Comparison of ENCODE assay signal across 8 mouse cellular contexts in the genomic region with DNA sequence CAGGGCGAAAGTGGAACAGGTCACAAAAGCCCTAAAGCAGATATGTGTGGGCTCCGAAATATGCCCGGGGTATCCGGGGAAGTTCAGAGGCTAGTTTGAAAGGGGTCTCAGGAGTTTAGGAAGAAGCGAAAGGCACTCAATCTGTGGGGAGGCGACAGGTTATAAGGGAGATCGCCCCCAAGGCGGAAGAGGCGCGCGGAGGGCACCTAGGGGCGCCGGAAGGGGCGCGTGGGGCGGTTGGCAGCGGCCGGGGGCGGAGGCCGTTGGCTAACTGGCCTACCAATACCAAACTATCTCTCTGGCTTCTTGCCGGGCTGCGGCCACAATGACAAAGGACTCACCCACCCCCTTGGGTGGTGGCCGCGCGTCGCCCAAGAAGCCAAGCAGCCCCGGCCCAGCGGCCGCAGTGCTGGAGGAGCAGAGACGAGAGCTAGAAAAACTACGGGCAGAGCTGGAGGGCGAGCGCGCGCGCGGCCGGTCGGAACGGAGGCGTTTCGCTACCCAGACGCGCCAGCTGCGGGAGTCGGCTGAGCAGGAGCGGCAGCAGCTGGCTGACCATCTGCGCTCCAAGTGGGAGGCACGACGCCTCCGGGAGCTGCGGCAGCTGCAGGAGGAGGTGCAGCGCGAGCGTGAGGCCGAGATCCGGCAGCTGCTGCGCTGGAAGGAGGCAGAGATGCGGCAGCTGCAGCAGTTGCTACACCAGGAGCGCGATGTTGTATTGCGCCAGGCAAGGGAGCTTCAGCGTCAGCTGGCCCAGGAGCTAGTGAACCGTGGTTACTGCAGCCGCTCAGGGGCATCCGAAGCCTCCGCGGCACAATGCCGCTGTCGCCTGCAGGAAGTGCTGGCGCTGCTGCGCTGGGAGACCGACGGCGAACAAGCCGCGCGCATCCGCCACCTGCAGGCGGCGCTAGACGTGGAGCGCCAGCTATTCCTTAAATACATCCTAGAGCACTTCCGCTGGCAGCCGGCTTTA. TPM values are rescaled to one million over a fixed set of nuclear protein-coding genes. Genes with fewer than 3 reads are reported as not detected.
A peak's percentile ranks its signal among the peaks of the same experiment; 100 is the strongest.
DNase-seq lines count a peak whose midpoint lies in the region; ATAC-seq and TF ChIP-seq lines count a peak whose summit lies in the region.

A gene (plus strand): TSS at position 215 of the 973 bp plus-strand sequence.

- H3K4me2 ChIP-seq in forebrain, embryonic 16.5 days (ENCODE audit: low read length), result peak within 1 kb of the TSS; percentile 82

- H3K27ac ChIP-seq in ES-E14 (ENCODE audit: insufficient read depth, low read depth, low read length, poor library complexity, severe bottlenecking), result no peak within 1 kb of the TSS
- peak within 1 kb of the TSS; percentile 87 for H3K27ac ChIP-seq in forebrain, embryonic 16.5 days (ENCODE audit: low read length)
- H3K27ac ChIP-seq in layer of hippocampus, adult 2 months, result peak within 1 kb of the TSS; percentile 86

- intact Hi-C loops in heart, postnatal 36 days (cut with DNase I), result loop anchor here (1.0 to 10.0 kb wide), 5 partner anchors 26 to 196 kb away; a partner anchor contains a TSS

- in situ Hi-C loops in ES-E14 (cut with MboI; ENCODE audit: low sequenced_read_pairs in 2 of 2, unreplicated experiment in 2 of 2), result loop anchor here (5.0 to 10.0 kb wide), 2 partner anchors 56 to 64 kb away; no protein-coding TSS in a partner anchor

- H3K9me3 ChIP-seq in ES-E14 (ENCODE audit: control insufficient read depth, insufficient read depth, low read depth, low read length), result no peaks in the 10 kb centered on the region
- H3K9me3 ChIP-seq in forebrain, embryonic 16.5 days (ENCODE audit: control insufficient read depth, low read length), result no peaks in the 10 kb centered on the region

- no peak for TF ChIP-seq POLR2A in lung, adult 2 months (IDR thresholded peaks at IDR 0.05; ENCODE audit: borderline replicate concordance, extremely low read depth, low read depth, low read length)

- H3K4me1 ChIP-seq in ES-E14 (ENCODE audit: control insufficient read depth in 2 of 2, insufficient read depth in 2 of 2, low read length in 2 of 2, poor library complexity in 1 of 2), result peaks cover 0 to 2% of the 10 kb centered on the region in 2 experiments; a peak in 2 of 4 replicates
- H3K4me1 ChIP-seq in forebrain, embryonic 16.5 days (replicated peaks; ENCODE audit: control insufficient read depth, insufficient read depth, low read length), result peaks cover 20% of the 10 kb centered on the region
- H3K4me1 ChIP-seq in lung, adult 2 months (ENCODE audit: control insufficient read depth, insufficient read depth, low read length), result peaks cover 7% of the 10 kb centered on the region; the same call in 1 of the 2 replicates

- TF ChIP-seq CTCF in layer of hippocampus, adult 2 months (conservative IDR thresholded peaks at IDR 0.05), result peak; percentile 92
- peak; percentile 69 for TF ChIP-seq CTCF in lung, adult 2 months (IDR thresholded peaks at IDR 0.05; ENCODE audit: insufficient read depth, low read length)

- 0 out of 2 replicates have a peak, but pooled peaks cover 3% of the 10 kb centered on the region for H3K27me3 ChIP-seq in forebrain, embryonic 16.5 days (replicated peaks; ENCODE audit: control insufficient read depth, insufficient read depth, low read length)

- H3K9ac ChIP-seq in ES-E14 (ENCODE audit: insufficient read depth, low read depth, low read length, poor library complexity, severe bottlenecking), result peak within 1 kb of the TSS; percentile 68
- H3K9ac ChIP-seq in forebrain, embryonic 16.5 days (replicated peaks; ENCODE audit: low read depth, low read length), result peak within 1 kb of the TSS; percentile 84

- ATAC-seq in forebrain, embryonic 16.5 days, result peak; percentile 80
- peak; percentile 59 for ATAC-seq in neutrophil, adult 5-6 weeks (ENCODE audit: extremely low read depth, insufficient number of reproducible peaks, low FRiP score, poor library complexity, severe bottlenecking)

- under 1% methylated on average over 85 of the region's 85 CpGs for WGBS in forebrain, embryonic 16.5 days
- WGBS in lung, adult 2 months, result under 1% methylated on average over 85 of the region's 85 CpGs

- peak within 1 kb of the TSS; percentile 71 to 75 for H3K4me3 ChIP-seq in ES-E14 (ENCODE audit: insufficient read depth in 1 of 2, low read depth in 1 of 2, low read length in 2 of 2, poor library complexity in 1 of 2, severe bottlenecking in 1 of 2)
- H3K4me3 ChIP-seq in forebrain, embryonic 16.5 days (replicated peaks; ENCODE audit: low read length), result peak within 1 kb of the TSS; percentile 74
- H3K4me3 ChIP-seq in layer of hippocampus, adult 2 months, result peak within 1 kb of the TSS; percentile 64
- peak within 1 kb of the TSS; percentile 58 for H3K4me3 ChIP-seq in lung, adult 2 months (replicated peaks; ENCODE audit: extremely low read depth, low read depth, low read length)

- peak; percentile 86 for DNase-seq in ES-E14 (ENCODE audit: low read depth, low spot score)
- DNase-seq in cerebellum, adult 18-20 months, result peak; percentile 75 to 84
- peak; percentile 88 to 89 for DNase-seq in heart, postnatal 36 days
- DNase-seq in layer of hippocampus, adult 2 months (ENCODE audit: low spot score in 2 of 2), result peak; percentile 75 to 80
- DNase-seq in lung, adult 2 months, result peak; percentile 85
- DNase-seq in testis, postnatal 14 days (ENCODE audit: low spot score), result peak; percentile 83

- H3K36me3 ChIP-seq in ES-E14 (ENCODE audit: control insufficient read depth, insufficient read depth, low read length, poor library complexity, severe bottlenecking), result peaks cover 5% of the 10 kb centered on the region
- H3K36me3 ChIP-seq in forebrain, embryonic 16.5 days (ENCODE audit: control insufficient read depth, insufficient read depth), result no peaks in the 10 kb centered on the region

TF ChIP-seq in ES-E14, 5 proteins besides CTCF, POLR2A, EP300 and RAD21:
- TF ChIP-seq MAFK (IDR thresholded peaks at IDR 0.05; ENCODE audit: insufficient read depth, low read depth, low read length) (no peak), ZNF384 (IDR thresholded peaks at IDR 0.05; ENCODE audit: low read depth, low read length) (no peak), ZC3H11A (IDR thresholded peaks at IDR 0.05; ENCODE audit: borderline replicate concordance, low read depth, low read length) (peak; percentile 13; the same call in 1 of the 2 replicates), CHD2 (IDR thresholded peaks at IDR 0.05; ENCODE audit: low read depth, low read length) (no peak), HCFC1 (IDR thresholded peaks at IDR 0.05; ENCODE audit: borderline replicate concordance, insufficient read depth, low read length) (0 out of 2 replicates have a peak, but pooled peaks have one; percentile 39)

RNA-seq across cellular contexts. Expression of the gene that starts here (rescaled TPM):
- 2.6 and 2.9 TPM in 2 replicates for total RNA-seq in ES-E14 (2012; rRNA removed)
- 1.8 and 2.3 TPM in 2 replicates for polyA plus RNA-seq in forebrain, embryonic 16.5 days (2015; fragmentation: Nextera tagmentation; extraction: Ambion mirVana)
- total RNA-seq in heart, postnatal 36 days (2021), result under 1 TPM; 0.08 to 0.25 TPM
- total RNA-seq in layer of hippocampus, adult 2 months (2021), result 1 to 10 TPM; 3.9 to 4.3 TPM
- 0.02 and 0.07 TPM in 2 replicates for polyA plus RNA-seq in lung, adult 2 months (2012; rRNA removed)
- total RNA-seq in neutrophil, adult 5-6 weeks (2017), result 0.12 TPM in 1 of 2 replicates, not detected in the other

Comparison
In these comparisons a context has a peak if more than half of its experiments do, and no peak if none do; other contexts are left out.
1. Peak in DNase-seq in heart, postnatal 36 days; RNA of the gene not detected or under 1 TPM.
2. Peak in DNase-seq and H3K4me3 ChIP-seq in lung, adult 2 months; RNA of the gene not detected or under 1 TPM.
3. Peak in ATAC-seq in neutrophil, adult 5-6 weeks; RNA of the gene not detected or under 1 TPM.